Mouse (Mus musculus): ENCODE data around the gene Etv4. TPM values are rescaled to one million over a fixed set of nuclear protein-coding genes. Genes with fewer than 3 reads are reported as not detected.

The Etv4 gene
- polyA plus RNA-seq, 1 experiment = 8.4 TPM

DNA sequence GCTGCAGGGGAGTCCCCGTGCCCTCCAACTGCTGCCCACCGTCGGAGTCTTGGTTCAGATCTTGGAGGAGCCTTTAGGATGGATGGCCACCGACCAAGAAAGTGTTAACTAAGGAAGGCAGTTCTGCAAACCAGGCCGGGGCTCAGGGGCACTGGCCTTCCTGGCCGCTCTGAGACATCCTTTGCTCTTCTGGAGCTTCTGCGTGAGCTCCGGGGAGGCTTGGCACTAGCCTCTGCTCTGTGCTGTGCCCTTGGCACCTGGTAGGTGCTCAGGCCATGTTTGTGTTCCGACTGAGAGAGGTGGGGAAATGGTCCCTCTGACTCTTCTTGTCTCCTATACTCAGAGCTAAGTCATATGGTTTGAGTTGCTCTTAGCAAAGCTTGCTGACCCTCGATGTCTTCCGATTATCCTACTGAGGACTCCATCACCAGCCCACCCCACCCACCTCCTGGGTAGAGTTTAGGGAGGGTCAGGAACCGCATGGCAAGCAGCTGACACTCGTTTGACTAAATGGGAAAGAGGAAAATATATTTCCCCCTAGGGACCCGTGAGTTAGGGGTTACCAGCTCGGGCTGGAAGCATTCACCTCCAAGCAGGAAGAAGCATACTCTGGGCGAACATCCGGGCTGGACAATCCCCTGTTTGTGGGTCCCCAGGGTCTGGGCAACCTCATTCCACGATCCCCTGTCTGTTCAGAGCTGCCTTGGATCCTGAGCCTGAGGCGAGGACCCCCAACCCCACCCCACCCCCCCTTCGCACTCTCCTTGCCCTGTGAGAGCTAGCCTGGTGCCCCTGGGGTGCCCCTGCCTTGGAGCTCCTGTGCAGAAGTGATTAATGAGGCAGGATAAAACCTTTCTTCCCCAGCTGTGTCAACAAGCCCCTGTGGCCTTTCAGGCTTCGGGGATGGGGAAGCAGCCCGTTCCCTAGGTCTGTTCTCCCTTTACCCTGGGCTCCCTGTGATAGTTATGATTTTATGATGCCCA is 30.2 kb upstream of the Etv4 start:
- 16% methylated on average over 22 of the region's 22 CpGs for WGBS
- H3K27ac ChIP-seq (ENCODE audit: control insufficient read depth, insufficient read depth, low read depth, low read length, poor library complexity) = no peak overlapping the region
- TF ChIP-seq POLR2A (IDR thresholded peaks at IDR 0.05; ENCODE audit: borderline replicate concordance, control insufficient read depth, low read depth, low read length) (no peak), CTCF (IDR thresholded peaks at IDR 0.05; ENCODE audit: control insufficient read depth, insufficient read depth, low read length) (no peak)
- H3K4me3 ChIP-seq (replicated peaks; ENCODE audit: control insufficient read depth, low read depth, low read length) = no peak overlapping the region
- no peaks in the 10 kb centered on the region for H3K4me1 ChIP-seq (ENCODE audit: control insufficient read depth, insufficient read depth, low read length)

DNA sequence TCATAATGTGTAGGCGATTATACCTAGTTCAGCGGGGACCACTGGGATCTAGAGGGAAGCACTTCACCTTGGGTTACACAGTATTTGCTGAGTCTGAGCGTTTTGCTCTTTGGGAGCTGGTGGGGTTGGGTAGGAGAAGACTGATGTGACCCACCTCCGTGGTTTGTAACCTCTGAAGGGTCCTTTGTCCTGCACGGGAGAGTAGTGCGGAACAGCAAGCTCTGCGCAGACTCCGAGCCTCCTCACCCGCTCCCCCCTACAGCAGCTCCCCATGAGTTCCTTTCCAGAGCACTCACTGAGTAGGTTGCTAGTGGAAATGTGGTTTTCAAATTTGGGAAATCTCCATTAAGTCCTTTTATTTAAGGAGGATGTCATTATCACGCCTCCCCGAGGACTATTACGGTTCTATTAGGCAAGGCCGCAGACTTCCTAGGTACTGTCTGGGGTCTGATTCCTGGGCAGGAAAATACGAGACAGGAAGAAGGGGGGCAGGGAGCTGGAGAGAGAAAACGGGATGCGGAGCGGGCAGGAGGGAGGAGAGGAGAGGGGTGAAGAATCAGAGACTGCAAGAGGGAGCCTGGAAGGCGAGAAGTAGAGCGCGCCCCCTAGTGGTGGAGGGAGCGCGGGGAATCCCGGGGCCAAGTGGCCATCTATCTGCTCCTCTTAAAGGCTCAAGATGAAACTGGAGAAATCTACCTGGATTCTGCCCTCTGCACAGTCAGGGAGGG is 29.4 kb upstream of the Etv4 start:
- H3K4me3 ChIP-seq (replicated peaks; ENCODE audit: control insufficient read depth, low read depth, low read length) = no peak overlapping the region
- no peak for TF ChIP-seq POLR2A (IDR thresholded peaks at IDR 0.05; ENCODE audit: borderline replicate concordance, control insufficient read depth, low read depth, low read length)
- TF ChIP-seq CTCF (IDR thresholded peaks at IDR 0.05; ENCODE audit: control insufficient read depth, insufficient read depth, low read length) = peak; percentile 82
- H3K4me1 ChIP-seq (ENCODE audit: control insufficient read depth, insufficient read depth, low read length) = no peaks in the 10 kb centered on the region
- 29% methylated on average over 23 of the region's 23 CpGs for WGBS
- no peak overlapping the region for H3K27ac ChIP-seq (ENCODE audit: control insufficient read depth, insufficient read depth, low read depth, low read length, poor library complexity)

DNA sequence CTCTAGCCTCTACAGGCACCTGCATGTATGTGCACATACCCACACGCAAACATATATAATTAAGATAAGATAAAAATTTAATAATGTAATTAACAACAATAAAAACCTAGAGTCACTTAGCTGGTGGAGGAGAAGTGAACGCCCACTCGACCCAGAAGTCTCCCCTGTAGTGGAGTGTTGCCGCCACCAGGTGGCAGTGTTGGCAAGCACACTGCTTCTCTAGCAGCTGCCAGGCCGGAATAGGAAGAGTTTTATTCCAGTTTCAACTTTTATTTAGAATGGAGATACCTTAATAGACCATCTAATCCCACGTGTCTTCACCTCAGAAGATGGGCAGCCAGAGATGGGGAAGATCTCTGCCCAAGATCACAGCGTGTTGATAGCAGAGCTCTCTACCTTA is 28.1 kb upstream of the Etv4 start:
- 1% methylated on average over 7 of the region's 7 CpGs for WGBS
- no peak overlapping the region for H3K27ac ChIP-seq (ENCODE audit: control insufficient read depth, insufficient read depth, low read depth, low read length, poor library complexity)
- H3K4me3 ChIP-seq (replicated peaks; ENCODE audit: control insufficient read depth, low read depth, low read length) = no peak overlapping the region
- TF ChIP-seq POLR2A (IDR thresholded peaks at IDR 0.05; ENCODE audit: borderline replicate concordance, control insufficient read depth, low read depth, low read length) = no peak
- TF ChIP-seq CTCF (IDR thresholded peaks at IDR 0.05; ENCODE audit: control insufficient read depth, insufficient read depth, low read length) = peak; percentile 96
- H3K4me1 ChIP-seq (ENCODE audit: control insufficient read depth, insufficient read depth, low read length) = no peaks in the 10 kb centered on the region

DNA sequence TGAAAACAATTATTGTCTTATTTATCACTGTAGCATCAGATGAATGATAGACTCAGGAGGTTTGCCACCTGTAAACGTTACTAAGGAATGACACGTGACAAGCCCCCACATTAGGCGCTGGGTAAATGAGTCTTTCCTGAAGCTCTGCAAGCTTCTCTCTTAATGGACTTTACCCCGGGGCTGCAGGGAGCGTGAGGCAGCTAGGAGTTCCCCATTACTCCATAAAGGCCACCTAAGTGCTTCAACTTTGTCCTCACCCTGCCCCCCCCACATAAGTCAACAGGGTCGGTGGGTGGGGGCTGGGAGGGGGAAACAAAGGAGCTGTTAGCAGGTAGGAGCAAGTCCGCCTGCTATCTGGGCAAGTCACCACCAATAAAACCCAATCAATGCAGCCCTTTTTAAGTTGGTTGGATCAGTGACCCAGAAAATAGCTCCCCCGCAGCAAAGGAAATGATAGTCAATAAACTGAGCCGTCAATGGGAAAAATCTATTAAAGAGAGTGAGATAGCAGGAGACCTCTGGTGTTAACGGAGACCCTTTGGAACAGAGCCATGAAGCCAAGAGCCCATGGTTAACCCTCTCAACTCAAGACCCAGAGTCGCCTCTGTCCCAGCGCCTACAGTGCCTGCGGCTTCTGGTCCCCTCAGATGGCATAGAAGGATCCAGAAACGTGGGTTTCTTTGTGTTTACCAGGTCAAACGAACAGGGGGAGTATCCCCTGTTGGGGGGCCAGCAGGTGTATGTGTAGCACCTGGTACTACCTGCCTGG is 24.1 kb upstream of the Etv4 start:
- no peak overlapping the region for H3K27ac ChIP-seq (ENCODE audit: control insufficient read depth, insufficient read depth, low read depth, low read length, poor library complexity)
- WGBS = 41% methylated on average over 15 of the region's 15 CpGs
- no peaks in the 10 kb centered on the region for H3K4me1 ChIP-seq (ENCODE audit: control insufficient read depth, insufficient read depth, low read length)
- TF ChIP-seq POLR2A (IDR thresholded peaks at IDR 0.05; ENCODE audit: borderline replicate concordance, control insufficient read depth, low read depth, low read length) (no peak), CTCF (IDR thresholded peaks at IDR 0.05; ENCODE audit: control insufficient read depth, insufficient read depth, low read length) (no peak)
- no peak overlapping the region for H3K4me3 ChIP-seq (replicated peaks; ENCODE audit: control insufficient read depth, low read depth, low read length)

DNA sequence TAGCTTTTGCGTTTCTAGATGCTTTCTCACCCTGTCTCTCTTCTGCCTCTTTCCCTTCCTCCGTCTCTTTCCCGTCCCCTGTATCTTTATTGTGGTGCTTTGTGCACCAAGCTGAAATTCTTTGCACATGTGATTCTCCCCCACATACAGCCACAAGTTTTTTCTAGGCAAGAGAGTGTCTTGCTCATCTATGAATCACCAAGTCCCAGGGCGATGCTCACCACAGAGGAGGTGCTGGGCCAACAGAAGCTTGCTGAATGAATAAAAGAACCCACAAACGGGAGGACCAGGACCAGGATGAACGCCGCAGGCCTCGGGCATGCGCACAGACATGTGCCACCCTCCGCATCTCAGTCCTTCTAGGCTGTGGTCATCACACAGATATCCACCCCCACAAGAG is 22.1 kb upstream of the Etv4 start:
- 84% methylated on average over 10 of the region's 10 CpGs for WGBS
- H3K4me1 ChIP-seq (ENCODE audit: control insufficient read depth, insufficient read depth, low read length) = no peaks in the 10 kb centered on the region
- TF ChIP-seq CTCF (IDR thresholded peaks at IDR 0.05; ENCODE audit: control insufficient read depth, insufficient read depth, low read length) (no peak), POLR2A (IDR thresholded peaks at IDR 0.05; ENCODE audit: borderline replicate concordance, control insufficient read depth, low read depth, low read length) (no peak)

DNA sequence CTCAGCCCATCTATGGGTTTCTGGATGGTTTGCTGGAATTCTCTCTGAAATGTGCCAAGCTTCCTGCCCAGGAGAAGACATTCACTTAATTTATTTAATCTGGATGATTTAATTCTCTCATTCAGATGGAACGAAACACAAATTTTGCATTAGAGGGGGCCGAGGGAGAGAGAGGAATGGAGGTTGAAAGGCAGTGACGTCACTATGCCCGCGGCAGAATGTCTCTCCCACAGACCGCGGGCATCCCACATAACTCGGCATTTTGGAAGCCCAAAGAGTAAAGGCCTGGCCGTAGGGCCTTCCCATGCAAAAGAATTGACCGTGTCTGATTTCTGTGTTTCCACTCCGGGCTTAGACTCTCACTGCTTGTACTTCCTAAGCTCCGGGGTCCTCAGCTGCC is 21.6 kb upstream of the Etv4 start:
- no peak overlapping the region for H3K4me3 ChIP-seq (replicated peaks; ENCODE audit: control insufficient read depth, low read depth, low read length)
- TF ChIP-seq CTCF (IDR thresholded peaks at IDR 0.05; ENCODE audit: control insufficient read depth, insufficient read depth, low read length) = no peak
- TF ChIP-seq POLR2A (IDR thresholded peaks at IDR 0.05; ENCODE audit: borderline replicate concordance, control insufficient read depth, low read depth, low read length) = no peak
- H3K27ac ChIP-seq (ENCODE audit: control insufficient read depth, insufficient read depth, low read depth, low read length, poor library complexity) = no peak overlapping the region
- 59% methylated on average over 12 of the region's 12 CpGs for WGBS
- H3K4me1 ChIP-seq (ENCODE audit: control insufficient read depth, insufficient read depth, low read length) = no peaks in the 10 kb centered on the region

More for the DNA sequence above, 22.1 kb upstream of the Etv4 start:
- Histone ChIP-seq H3K27ac (ENCODE audit: control insufficient read depth, insufficient read depth, low read depth, low read length, poor library complexity) (no peak overlapping the region), H3K4me3 (replicated peaks; ENCODE audit: control insufficient read depth, low read depth, low read length) (no peak overlapping the region)

DNA sequence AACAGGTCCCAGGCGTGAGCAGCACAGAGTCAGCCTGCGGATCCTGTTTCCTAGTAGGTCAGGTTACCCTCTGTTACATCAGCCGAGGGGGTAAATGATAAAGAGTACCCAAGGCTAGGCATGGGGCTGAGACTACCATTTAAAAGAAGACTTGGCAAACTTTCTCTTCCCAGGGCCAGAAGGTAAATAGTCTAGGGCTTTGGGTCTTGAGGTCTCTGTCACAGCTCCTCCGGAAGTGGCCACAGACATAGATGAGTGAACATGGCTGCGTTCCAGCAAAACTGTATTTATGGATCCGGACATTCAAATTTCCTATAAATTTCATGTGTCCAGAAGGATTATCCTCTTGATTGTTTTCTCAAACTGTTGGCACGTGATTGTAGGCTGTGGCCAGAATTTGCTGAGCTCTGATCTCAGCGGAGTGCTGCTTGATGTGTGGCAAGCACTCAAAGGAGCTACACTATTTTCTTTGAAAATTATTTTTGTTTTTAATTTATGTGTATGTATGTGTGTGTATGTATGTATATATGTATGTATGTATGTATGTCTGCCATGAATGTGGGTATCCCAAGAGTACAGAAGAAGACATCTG is 20.0 kb upstream of the Etv4 start:
- WGBS = 71% methylated on average over 8 of the region's 8 CpGs
- H3K4me1 ChIP-seq (ENCODE audit: control insufficient read depth, insufficient read depth, low read length) = no peaks in the 10 kb centered on the region
- H3K4me3 ChIP-seq (replicated peaks; ENCODE audit: control insufficient read depth, low read depth, low read length) = no peak overlapping the region
- TF ChIP-seq POLR2A (IDR thresholded peaks at IDR 0.05; ENCODE audit: borderline replicate concordance, control insufficient read depth, low read depth, low read length) = no peak
- no peak for TF ChIP-seq CTCF (IDR thresholded peaks at IDR 0.05; ENCODE audit: control insufficient read depth, insufficient read depth, low read length)
- no peak overlapping the region for H3K27ac ChIP-seq (ENCODE audit: control insufficient read depth, insufficient read depth, low read depth, low read length, poor library complexity)

All from bone marrow, adult 2 months (tissue).